In genomic region chr11:61275106-61275505, GRCm38 (mm10) we compare ENCODE assay signal across 18 mouse cellular contexts. TPM values are rescaled to one million over a fixed set of nuclear protein-coding genes. Genes with fewer than 3 reads are reported as not detected.
DNase-seq lines count a peak whose midpoint lies in the region; ATAC-seq lines count a peak whose summit lies in the region.
"Had no signal": no experiment of that assay in that cellular context is flagged by ENCODE, and none has a peak within 500 bp of the region (broad histone marks: within the 10 kb centered on the region; RNA-seq: fewer than 3 reads in every experiment).

No protein-coding gene starts in this region.

- no peak overlapping the region for H3K4me3 ChIP-seq in liver, embryonic 11.5 days (ENCODE audit: low read depth, low read length)
- H3K4me3 ChIP-seq in liver, embryonic 15.5 days (replicated peaks): no peak overlapping the region
- H3K4me3 ChIP-seq: embryonic facial prominence, embryonic 12.5 days; forebrain, embryonic 15.5 days; heart, embryonic 10.5 days; hindbrain, embryonic 13.5 days had no signal

- no peaks in the 10 kb centered on the region for H3K9me3 ChIP-seq in liver, embryonic 11.5 days (ENCODE audit: control insufficient read depth, low read length)
- no peaks in the 10 kb centered on the region for H3K9me3 ChIP-seq in liver, embryonic 15.5 days (replicated peaks)
- H3K9me3 ChIP-seq: embryonic facial prominence, embryonic 12.5 days; forebrain, embryonic 15.5 days; heart, embryonic 10.5 days; hindbrain, embryonic 13.5 days had no signal

- H3K36me3 ChIP-seq in liver, embryonic 11.5 days (ENCODE audit: control insufficient read depth, insufficient read depth, low read length): no peaks in the 10 kb centered on the region
- no peaks in the 10 kb centered on the region for H3K36me3 ChIP-seq in liver, embryonic 15.5 days (replicated peaks)
- H3K36me3 ChIP-seq: embryonic facial prominence, embryonic 12.5 days; forebrain, embryonic 15.5 days; heart, embryonic 10.5 days; hindbrain, embryonic 13.5 days had no signal

- peaks cover 13% of the 10 kb centered on the region for H3K4me1 ChIP-seq in liver, embryonic 11.5 days (replicated peaks; ENCODE audit: control insufficient read depth, insufficient read depth, low read length)
- peaks cover 30% of the 10 kb centered on the region for H3K4me1 ChIP-seq in liver, embryonic 15.5 days (replicated peaks)
- H3K4me1 ChIP-seq: forebrain, embryonic 15.5 days; heart, embryonic 10.5 days; hindbrain, embryonic 13.5 days had no signal

- no peaks in the 10 kb centered on the region; the same call in 1 of the 2 replicates for H3K27me3 ChIP-seq in liver, embryonic 11.5 days (replicated peaks; ENCODE audit: control insufficient read depth, insufficient read depth, low read length)
- no peaks in the 10 kb centered on the region for H3K27me3 ChIP-seq in liver, embryonic 15.5 days
- H3K27me3 ChIP-seq: embryonic facial prominence, embryonic 12.5 days; forebrain, embryonic 15.5 days; hindbrain, embryonic 13.5 days had no signal

- 37% methylated on average over 8 of the region's 8 CpGs for WGBS in liver, embryonic 11.5 days
- 20% methylated on average over 8 of the region's 8 CpGs for WGBS in liver, embryonic 15.5 days (ENCODE audit: insufficient replicate concordance)

- H3K27ac ChIP-seq in liver, embryonic 11.5 days (ENCODE audit: low read depth, low read length): peak overlapping the region; percentile 32; the same call in 1 of the 2 replicates
- no peak overlapping the region for H3K27ac ChIP-seq in liver, embryonic 15.5 days (replicated peaks)
- H3K27ac ChIP-seq: embryonic facial prominence, embryonic 12.5 days; forebrain, embryonic 15.5 days; heart, embryonic 10.5 days; hindbrain, embryonic 13.5 days had no signal

- H3K4me2 ChIP-seq in liver, embryonic 11.5 days: no peak overlapping the region
- no peak overlapping the region for H3K4me2 ChIP-seq in liver, embryonic 15.5 days
- H3K4me2 ChIP-seq: embryonic facial prominence, embryonic 12.5 days; forebrain, embryonic 15.5 days; hindbrain, embryonic 13.5 days had no signal

- peak; percentile 61; the same call in 1 of the 2 replicates for ATAC-seq in liver, embryonic 11.5 days (replicated peaks; ENCODE audit: low FRiP score)
- peak; percentile 51; the same call in 1 of the 2 replicates for ATAC-seq in liver, embryonic 15.5 days (ENCODE audit: insufficient read depth)
- ATAC-seq in megakaryocyte-erythroid progenitor cell, adult 5-6 weeks (replicated peaks; ENCODE audit: low FRiP score, low TSS enrichment, poor library complexity, severe bottlenecking): peak; percentile 92
- ATAC-seq: forebrain, embryonic 15.5 days had no signal

- H3K9ac ChIP-seq in liver, embryonic 11.5 days (ENCODE audit: low read depth, low read length): no peak overlapping the region
- no peak overlapping the region for H3K9ac ChIP-seq in liver, embryonic 15.5 days
- H3K9ac ChIP-seq: embryonic facial prominence, embryonic 12.5 days; forebrain, embryonic 15.5 days; hindbrain, embryonic 13.5 days had no signal

- DNase-seq in liver, embryonic 11.5 days (ENCODE audit: low spot score): no peak
- no peak for DNase-seq in layer of hippocampus, adult 9-11 months
- no peak for DNase-seq in kidney, postnatal 10 days
- DNase-seq in frontal cortex, postnatal 14 days (ENCODE audit: low spot score in 2 of 2): no peak
- DNase-seq in testis, postnatal 14 days (ENCODE audit: low spot score): no peak
- DNase-seq: adrenal gland, postnatal 10 days; cerebellum, adult 11 months; cerebellum, adult 8-10 months; cerebellum, postnatal 14 days; gastrocnemius, postnatal 10 days; heart, adult 18-20 months; heart, postnatal 10 days had no signal

RNA-seq across cellular contexts. Expression of gene Aldh3a2, which starts 7.8 kb away (rescaled TPM):
- 23.8 and 28.3 TPM in 2 replicates for polyA plus RNA-seq in liver, embryonic 11.5 days (2014; fragmentation: Nextera tagmentation; extraction: Ambion mirVana)
- polyA plus RNA-seq in liver, embryonic 15.5 days (2015; fragmentation: Nextera tagmentation; extraction: Ambion mirVana): 32.4 and 33.0 TPM in 2 replicates
- total RNA-seq in megakaryocyte-erythroid progenitor cell, adult 5-6 weeks (2014; fragmentation: Nextera tagmentation): 10.6 and 15.4 TPM in 2 replicates
- 10.8 and 30.6 TPM in 2 replicates for total RNA-seq in megakaryocyte-erythroid progenitor cell, adult 5-6 weeks (2017)
